Mouse (Mus musculus): ENCODE measurements around the gene Hunk.

GRCm38 (mm10) chr16:90402292-90402691 is 16.5 kb downstream of the Hunk start:
- TF ChIP-seq CTCF (IDR thresholded peaks at IDR 0.05; ENCODE audit: extremely low read depth, insufficient read depth, insufficient read length, insufficient replicate concordance) = no peak
- TF ChIP-seq POLR2A (IDR thresholded peaks at IDR 0.05; ENCODE audit: low read depth, low read length) = no peak
